Mouse (Mus musculus) limb, embryonic 13.5 days (tissue): ENCODE data around the gene Zbtb7b. TPM values are rescaled to one million over a fixed set of nuclear protein-coding genes. Genes with fewer than 3 reads are reported as not detected.
A peak's percentile ranks its signal among the peaks of the same experiment; 100 is the strongest.
"Not testable (repeated sequence)": the region's sequence is repeated elsewhere in the genome, so short reads cannot be mapped to it uniquely, and the experiment has no call there.

Experiments used
- ATAC-seq: fragments of 200-750 bp; cut with Nextera tagmentation; 2 replicates; pipeline ENCODE4 v1.8.0; 2017; ENCODE audit warnings: low read depth, moderate number of reproducible peaks, moderate TSS enrichment; ENCODE audit not compliant: low FRiP score
- H3K27ac ChIP-seq: fragments of 300-500 bp; sonication (generic); 2 replicates; pipeline ENCODE4 v1.5.1; 2015; ENCODE audit warnings: inconsistent platforms, mild to moderate bottlenecking, moderate library complexity
- H3K27me3 ChIP-seq: fragments of 300-500 bp; sonication (generic); 2 replicates; pipeline ENCODE4 v1.6.1; 2015; ENCODE audit warnings: mild to moderate bottlenecking, inconsistent platforms
- H3K36me3 ChIP-seq: fragments of 300-500 bp; sonication (generic); 2 replicates; pipeline ENCODE4 v1.6.1; 2015; ENCODE audit warnings: inconsistent platforms, mild to moderate bottlenecking, moderate library complexity
- H3K4me1 ChIP-seq: fragments of 300-500 bp; sonication (generic); 2 replicates; pipeline ENCODE4 v1.6.1; 2015; ENCODE audit warnings: inconsistent platforms
- H3K4me2 ChIP-seq: fragments of 300-500 bp; sonication (generic); replicated peaks from 2 replicates; pipeline ENCODE4 v1.6.1; 2015; ENCODE audit warnings: inconsistent platforms, mild to moderate bottlenecking, moderate library complexity
- H3K4me3 ChIP-seq: fragments of 300-500 bp; sonication (generic); 2 replicates; pipeline ENCODE4 v1.5.1; 2015; ENCODE audit warnings: moderate library complexity, mild to moderate bottlenecking, inconsistent platforms
- H3K9ac ChIP-seq: fragments of 300-500 bp; sonication (generic); 2 replicates; pipeline ENCODE4 v1.6.1; 2015; ENCODE audit warnings: mild to moderate bottlenecking, inconsistent platforms
- H3K9me3 ChIP-seq: fragments of 300-500 bp; sonication (generic); 2 replicates; pipeline ENCODE4 v1.6.1; 2016; ENCODE audit warnings: inconsistent platforms
- WGBS: fragments of 180-500 bp; shearing (Covaris S2); methylation state at CpG from one replicate; pipeline ENCODE4 v1.1.7; 2015; 5-methylcytosine and 5-hydroxymethylcytosine counted together
- polyA plus RNA-seq: library from polyadenylated mRNA; unstranded; fragments of >200 nt; fragmentation: Nextera tagmentation; extraction: Ambion mirVana; gene quantifications from 2 replicates; pipeline ENCODE4 v1.2.1, GENCODE M21; 2015

Zbtb7b gene
- 1.1 and 2.0 TPM in 2 replicates for polyA plus RNA-seq

- Histone ChIP-seq H3K27me3 (peaks cover 24% of the 10 kb centered on the region), H3K9me3 (no peaks in the 10 kb centered on the region), H3K27ac (peak within 1 kb of the TSS; percentile 80), H3K36me3 (no peaks in the 10 kb centered on the region), H3K4me3 (peak within 1 kb of the TSS; percentile 59), H3K4me1 (peaks cover 56% of the 10 kb centered on the region), H3K4me2 (peak within 1 kb of the TSS; percentile 98), H3K9ac (peak within 1 kb of the TSS; percentile 68)
- ATAC-seq = peak; percentile 21
- WGBS = under 1% methylated on average over 42 of the region's 42 CpGs
These were observed at the start of gene Zbtb7b for GRCm38 (mm10) chr3:89394006-89394893. Zbtb7b (minus strand) TSS chr3:89394776.

GRCm38 (mm10) chr3:89440691-89441090, 46.1 kb upstream of the Zbtb7b start:
- Histone ChIP-seq H3K27me3 (no peaks in the 10 kb centered on the region), H3K4me1 (peaks cover 21% of the 10 kb centered on the region), H3K27ac (no peak overlapping the region), H3K9me3 (no peaks in the 10 kb centered on the region), H3K4me2 (no peak overlapping the region), H3K4me3 (no peak overlapping the region), H3K36me3 (peaks cover 43% of the 10 kb centered on the region), H3K9ac (no peak overlapping the region)
- ATAC-seq = no peak
- 91% methylated on average over 2 of the region's 2 CpGs for WGBS

- Histone ChIP-seq H3K27me3 (no peaks in the 10 kb centered on the region), H3K9me3 (no peaks in the 10 kb centered on the region), H3K4me3 (peak overlapping the region; percentile 58), H3K27ac (peak overlapping the region; percentile 73), H3K4me2 (peak overlapping the region; percentile 73), H3K36me3 (peaks cover 44% of the 10 kb centered on the region), H3K9ac (peak overlapping the region; percentile 72), H3K4me1 (peaks cover 34% of the 10 kb centered on the region)
- 32% methylated on average over 5 of the region's 5 CpGs for WGBS
- no peak; the same call in 1 of the 2 replicates for ATAC-seq
These were observed 42.7 kb upstream of the Zbtb7b start for GRCm38 (mm10) chr3:89437269-89437668.

- Histone ChIP-seq H3K27ac (peak within 1 kb of the TSS; percentile 73), H3K4me2 (peak within 1 kb of the TSS; percentile 73), H3K4me1 (peaks cover 42% of the 10 kb centered on the region), H3K36me3 (peaks cover 47% of the 10 kb centered on the region), H3K27me3 (no peaks in the 10 kb centered on the region), H3K4me3 (peak within 1 kb of the TSS; percentile 58), H3K9ac (peak within 1 kb of the TSS; percentile 72), H3K9me3 (no peaks in the 10 kb centered on the region)
- ATAC-seq = peak; percentile 85
- 6% methylated on average over 16 of the region's 16 CpGs for WGBS
These were observed 41.9 kb upstream of the Zbtb7b start, which contains the start of gene Pbxip1 for GRCm38 (mm10) chr3:89436176-89437113. Pbxip1 (plus strand) TSS chr3:89436706.

- peaks cover 35% of the 10 kb centered on the region for H3K36me3 ChIP-seq
- H3K9me3 ChIP-seq = no peaks in the 10 kb centered on the region
- H3K4me3 ChIP-seq = no peak overlapping the region
- WGBS = 65% methylated on average over 7 of the region's 7 CpGs
- ATAC-seq = no peak
- peak overlapping the region; percentile 55; the same call in 1 of the 2 replicates for H3K27ac ChIP-seq
- no peak overlapping the region for H3K4me2 ChIP-seq
- no peaks in the 10 kb centered on the region for H3K27me3 ChIP-seq
- H3K4me1 ChIP-seq = peaks cover 49% of the 10 kb centered on the region
- H3K9ac ChIP-seq = no peak overlapping the region
These were observed 40.5 kb upstream of the Zbtb7b start for GRCm38 (mm10) chr3:89435041-89435440.

GRCm38 (mm10) chr3:89434532-89434931, 40.0 kb upstream of the Zbtb7b start:
- Histone ChIP-seq H3K9ac (no peak overlapping the region), H3K4me3 (no peak overlapping the region), H3K27me3 (no peaks in the 10 kb centered on the region), H3K36me3 (peaks cover 32% of the 10 kb centered on the region), H3K9me3 (no peaks in the 10 kb centered on the region), H3K4me1 (peaks cover 49% of the 10 kb centered on the region), H3K4me2 (peak overlapping the region; percentile 4; the same call in 1 of the 2 replicates), H3K27ac (peak overlapping the region; percentile 75)
- ATAC-seq = no peak
- WGBS = 84% methylated on average over 11 of the region's 11 CpGs

- no peak overlapping the region for H3K4me2 ChIP-seq
- H3K9me3 ChIP-seq = no peaks in the 10 kb centered on the region
- no peak for ATAC-seq
- H3K36me3 ChIP-seq = peaks cover 42% of the 10 kb centered on the region
- no peak overlapping the region for H3K27ac ChIP-seq
- H3K9ac ChIP-seq = no peak overlapping the region
- no peaks in the 10 kb centered on the region for H3K27me3 ChIP-seq
- H3K4me1 ChIP-seq = peaks cover 40% of the 10 kb centered on the region
- no peak overlapping the region for H3K4me3 ChIP-seq
- WGBS = 95% methylated on average over 8 of the region's 8 CpGs
These were observed 38.0 kb upstream of the Zbtb7b start for GRCm38 (mm10) chr3:89432606-89433005.

- WGBS = 2% methylated on average over 68 of the region's 68 CpGs
- Histone ChIP-seq H3K9ac (peak within 1 kb of the TSS; percentile 99), H3K4me1 (peaks cover 28% of the 10 kb centered on the region), H3K36me3 (peaks cover 63% of the 10 kb centered on the region), H3K4me2 (peak within 1 kb of the TSS; percentile 85), H3K27ac (peak within 1 kb of the TSS; percentile 91), H3K4me3 (peak within 1 kb of the TSS; percentile 100), H3K9me3 (no peaks in the 10 kb centered on the region), H3K27me3 (no peaks in the 10 kb centered on the region)
- peak; percentile 98 for ATAC-seq
These were observed 35.9 kb upstream of the Zbtb7b start, which contains the start of gene Pygo2 for GRCm38 (mm10) chr3:89430171-89431159. Pygo2 (plus strand) TSS chr3:89430214.

GRCm38 (mm10) chr3:89429021-89429420, 34.4 kb upstream of the Zbtb7b start:
- not testable (repeated sequence) for H3K4me2 ChIP-seq, H3K27ac ChIP-seq, H3K4me3 ChIP-seq, H3K9me3 ChIP-seq, H3K27me3 ChIP-seq, ATAC-seq, H3K9ac ChIP-seq
- Histone ChIP-seq H3K4me1 (peaks cover 17% of the 10 kb centered on the region), H3K36me3 (peaks cover 65% of the 10 kb centered on the region)
- WGBS = 93% methylated on average over 7 of the region's 7 CpGs

GRCm38 (mm10) chr3:89425876-89426275, 31.3 kb upstream of the Zbtb7b start:
- Histone ChIP-seq H3K9me3 (no peaks in the 10 kb centered on the region), H3K4me1 (peaks cover 31% of the 10 kb centered on the region), H3K36me3 (peaks cover 57% of the 10 kb centered on the region), H3K27me3 (no peaks in the 10 kb centered on the region), H3K4me2 (no peak overlapping the region), H3K4me3 (no peak overlapping the region), H3K27ac (no peak overlapping the region), H3K9ac (no peak overlapping the region)
- WGBS = 87% methylated on average over 4 of the region's 4 CpGs
- ATAC-seq = no peak

GRCm38 (mm10) chr3:89425141-89425525, 30.6 kb upstream of the Zbtb7b start:
- WGBS = 86% methylated on average over 5 of the region's 5 CpGs

More at GRCm38 (mm10) chr3:89425141-89425525, 30.6 kb upstream of the Zbtb7b start:
- Histone ChIP-seq H3K9me3 (no peaks in the 10 kb centered on the region), H3K36me3 (peaks cover 57% of the 10 kb centered on the region), H3K27ac (no peak overlapping the region), H3K4me1 (peaks cover 36% of the 10 kb centered on the region), H3K4me3 (no peak overlapping the region), H3K9ac (no peak overlapping the region), H3K4me2 (no peak overlapping the region), H3K27me3 (no peaks in the 10 kb centered on the region)
- no peak for ATAC-seq
